Mouse (Mus musculus) cortical plate, adult 2 months (tissue): ENCODE measurements at regions not wholly inside any gene's neighbourhood (a gene's known extent, or its start where the extent isn't known, plus 50 kb on each side); places are given as distances from the start of the nearest gene placed in this dataset.

Source experiments
- CTCF ChIP-seq: fragments of 200-500 bp; IDR thresholded peaks from 2 replicates; pipeline ENCODE4 v1.5.1; 2011; ENCODE audit warnings: mild to moderate bottlenecking, control low read depth, low read length; ENCODE audit not compliant: insufficient read depth; ENCODE audit errors: extremely low read depth
- POLR2A ChIP-seq: fragments of 200-500 bp; IDR thresholded peaks from 2 replicates; pipeline ENCODE4 v1.6.1; 2011; ENCODE audit warnings: mild to moderate bottlenecking, low read length, control low read depth; ENCODE audit not compliant: insufficient read depth; ENCODE audit errors: extremely low read depth

GRCm38 (mm10) chr8:26608001-26608400 is 369.1 kb upstream of the Zfp703 start:
- TF ChIP-seq CTCF (no peak), POLR2A (no peak)
